Mouse (Mus musculus) heart, embryonic 14.5 days (tissue): ENCODE data around the gene Cog5. TPM values are rescaled to one million over a fixed set of nuclear protein-coding genes. Genes with fewer than 3 reads are reported as not detected.
A peak's percentile ranks its signal among the peaks of the same experiment; 100 is the strongest.

Experiments used
- ATAC-seq: fragments of 200-750 bp; cut with Nextera tagmentation; 2 replicates; pipeline ENCODE4 v1.8.0; 2017; ENCODE audit warnings: low read depth, moderate TSS enrichment; ENCODE audit not compliant: insufficient number of reproducible peaks, insufficient read depth, low FRiP score
- H3K27ac ChIP-seq, 2 experiments: fragments of 200-500 bp in 1 of 2; fragments of 300-500 bp in 1 of 2; sonication (generic) in 1 of 2; replicated peaks in 1 of 2; 2 replicates each; pipeline ENCODE4 v1.5.1; 2012 to 2014; ENCODE audit warnings: low read depth in 2 of 2, low read length in 2 of 2, control low read depth in 1 of 2, mild to moderate bottlenecking in 1 of 2, mixed read lengths in 1 of 2; ENCODE audit not compliant: control insufficient read depth in 1 of 2, insufficient read depth in 1 of 2
- H3K27me3 ChIP-seq: fragments of 300-500 bp; sonication (generic); 2 replicates; pipeline ENCODE4 v1.6.1; 2014; ENCODE audit warnings: mild to moderate bottlenecking, low read length, control low read depth; ENCODE audit not compliant: control insufficient read depth, insufficient read depth
- H3K36me3 ChIP-seq: fragments of 300-500 bp; sonication (generic); 2 replicates; pipeline ENCODE4 v1.6.1; 2014; ENCODE audit warnings: mild to moderate bottlenecking, control low read depth, low read length, mixed read lengths; ENCODE audit not compliant: control insufficient read depth, insufficient read depth
- H3K4me1 ChIP-seq, 2 experiments: fragments of 200-500 bp in 1 of 2; fragments of 300-500 bp in 1 of 2; sonication (generic) in 1 of 2; 2 replicates each; pipeline ENCODE4 v1.6.1; 2012 to 2014; ENCODE audit warnings: low read length in 2 of 2, control low read depth in 1 of 2, mixed read lengths in 1 of 2; ENCODE audit not compliant: control insufficient read depth in 2 of 2, insufficient read depth in 2 of 2
- H3K4me2 ChIP-seq: fragments of 300-500 bp; sonication (generic); 2 replicates; pipeline ENCODE4 v1.6.1; 2014; ENCODE audit warnings: mild to moderate bottlenecking, low read length
- H3K4me3 ChIP-seq, 2 experiments: fragments of 200-500 bp in 1 of 2; fragments of 300-500 bp in 1 of 2; sonication (generic) in 1 of 2; 2 replicates each; pipeline ENCODE4 v1.5.1; 2012 to 2014; ENCODE audit warnings: low read length in 2 of 2, mild to moderate bottlenecking in 2 of 2, control low read depth in 1 of 2, low read depth in 1 of 2, moderate library complexity in 1 of 2; ENCODE audit not compliant: control insufficient read depth in 1 of 2, insufficient read depth in 1 of 2
- H3K9ac ChIP-seq: fragments of 300-500 bp; sonication (generic); 2 replicates; pipeline ENCODE4 v1.6.1; 2014; ENCODE audit warnings: mild to moderate bottlenecking, low read length
- H3K9me3 ChIP-seq: fragments of 300-500 bp; sonication (generic); 2 replicates; pipeline ENCODE4 v1.6.1; 2016; ENCODE audit warnings: low read length, control low read depth; ENCODE audit not compliant: control insufficient read depth
- WGBS: fragments of 180-500 bp; shearing (Covaris S2); extraction: QIAGEN DNeasy Blood & Tissue Kit; methylation state at CpG from one replicate; pipeline ENCODE4 v1.1.7; 2014; 5-methylcytosine and 5-hydroxymethylcytosine counted together
- polyA plus RNA-seq: library from polyadenylated mRNA; unstranded; fragments of >200 nt; fragmentation: Nextera tagmentation; extraction: Ambion mirVana; gene quantifications from 2 replicates; pipeline ENCODE4 v1.2.1, GENCODE M21; 2014

The Cog5 gene
- polyA plus RNA-seq, 1 experiment from 2014 or later = 38.0 TPM

- ATAC-seq = no peak
- H3K36me3 ChIP-seq = 0 out of 2 replicates have a peak, but pooled peaks cover 7% of the 10 kb centered on the region
Observed at GRCm38 (mm10) chr12:31839249-31839648, 184.6 kb downstream of the Cog5 start.

GRCm38 (mm10) chr12:31846077-31846476, 191.4 kb downstream of the Cog5 start:
- H3K27ac ChIP-seq = no peak overlapping the region
- 0 out of 2 replicates have a peak, but pooled peaks cover 4% of the 10 kb centered on the region for H3K36me3 ChIP-seq
- no peak for ATAC-seq
- H3K4me3 ChIP-seq = no peak overlapping the region
- WGBS = 78% methylated on average over 3 of the region's 3 CpGs
- no peaks in the 10 kb centered on the region for H3K9me3 ChIP-seq
- no peaks in the 10 kb centered on the region for H3K27me3 ChIP-seq
- peaks cover 2 to 11% of the 10 kb centered on the region in 2 experiments; a peak in 2 of 4 replicates for H3K4me1 ChIP-seq
- H3K9ac ChIP-seq = no peak overlapping the region
- H3K4me2 ChIP-seq = no peak overlapping the region

More at GRCm38 (mm10) chr12:31839249-31839648, 184.6 kb downstream of the Cog5 start:
- H3K4me1 ChIP-seq = peaks cover 0 to 3% of the 10 kb centered on the region in 2 experiments; a peak in 1 of 4 replicates
- H3K4me3 ChIP-seq = no peak overlapping the region
- no peak overlapping the region for H3K9ac ChIP-seq
- no peak overlapping the region for H3K27ac ChIP-seq
- H3K4me2 ChIP-seq = no peak overlapping the region
- H3K9me3 ChIP-seq = no peaks in the 10 kb centered on the region
- no peaks in the 10 kb centered on the region for H3K27me3 ChIP-seq

- ATAC-seq = peak; percentile 90
- no peak overlapping the region for H3K4me3 ChIP-seq
- H3K9ac ChIP-seq = no peak overlapping the region
- H3K27ac ChIP-seq = peak overlapping the region in 1 of 2 experiments; percentile 67; a peak in 3 of 4 replicates
- H3K27me3 ChIP-seq = no peaks in the 10 kb centered on the region
- H3K4me1 ChIP-seq = peaks cover 2 to 11% of the 10 kb centered on the region in 2 experiments; a peak in 2 of 4 replicates
- H3K4me2 ChIP-seq = no peak overlapping the region
- 48% methylated on average over 5 of the region's 5 CpGs for WGBS
- H3K9me3 ChIP-seq = no peaks in the 10 kb centered on the region
- no peaks in the 10 kb centered on the region for H3K36me3 ChIP-seq
Observed at GRCm38 (mm10) chr12:31848630-31849415, 194.2 kb downstream of the Cog5 start.

GRCm38 (mm10) chr12:31849601-31850000, 194.9 kb downstream of the Cog5 start:
- WGBS = 98% methylated on average over 2 of the region's 2 CpGs

GRCm38 (mm10) chr12:31854039-31854438, 199.4 kb downstream of the Cog5 start:
- no peak for ATAC-seq
- Histone ChIP-seq H3K9me3 (no peaks in the 10 kb centered on the region), H3K27me3 (no peaks in the 10 kb centered on the region), H3K36me3 (0 out of 2 replicates have a peak, but pooled peaks cover 3% of the 10 kb centered on the region), H3K4me3 (no peak overlapping the region), H3K4me2 (no peak overlapping the region), H3K4me1 (peaks cover 0 to under 1% of the 10 kb centered on the region in 2 experiments; a peak in 1 of 4 replicates), H3K9ac (no peak overlapping the region), H3K27ac (no peak overlapping the region)
- 82% methylated on average over 3 of the region's 3 CpGs for WGBS

More at GRCm38 (mm10) chr12:31849601-31850000, 194.9 kb downstream of the Cog5 start:
- no peak overlapping the region for H3K4me3 ChIP-seq
- H3K4me2 ChIP-seq = no peak overlapping the region
- H3K27me3 ChIP-seq = no peaks in the 10 kb centered on the region
- H3K36me3 ChIP-seq = no peaks in the 10 kb centered on the region
- H3K4me1 ChIP-seq = peaks cover 2 to 11% of the 10 kb centered on the region in 2 experiments; a peak in 2 of 4 replicates
- no peak for ATAC-seq
- no peak overlapping the region for H3K27ac ChIP-seq
- no peaks in the 10 kb centered on the region for H3K9me3 ChIP-seq
- no peak overlapping the region for H3K9ac ChIP-seq

- Histone ChIP-seq H3K9ac (no peak overlapping the region), H3K27me3 (no peaks in the 10 kb centered on the region), H3K9me3 (no peaks in the 10 kb centered on the region), H3K27ac (no peak overlapping the region), H3K36me3 (0 out of 2 replicates have a peak, but pooled peaks cover 3% of the 10 kb centered on the region), H3K4me3 (no peak overlapping the region), H3K4me2 (no peak overlapping the region), H3K4me1 (no peaks in the 10 kb centered on the region)
- 87% methylated on average over 2 of the region's 2 CpGs for WGBS
- no peak for ATAC-seq
Observed at GRCm38 (mm10) chr12:31854817-31855216, 200.1 kb downstream of the Cog5 start.

GRCm38 (mm10) chr12:31857784-31858183, 203.1 kb downstream of the Cog5 start:
- Histone ChIP-seq H3K27me3 (no peaks in the 10 kb centered on the region), H3K9ac (no peak overlapping the region), H3K27ac (no peak overlapping the region), H3K4me1 (peaks cover 0 to 4% of the 10 kb centered on the region in 2 experiments; a peak in 3 of 4 replicates), H3K36me3 (0 out of 2 replicates have a peak, but pooled peaks cover 3% of the 10 kb centered on the region), H3K4me2 (no peak overlapping the region), H3K4me3 (no peak overlapping the region), H3K9me3 (no peaks in the 10 kb centered on the region)
- WGBS = 84% methylated on average over 7 of the region's 7 CpGs
- no peak for ATAC-seq
